Mouse (Mus musculus): ENCODE results near the gene Rassf6. TPM values are rescaled to one million over a fixed set of nuclear protein-coding genes. Genes with fewer than 3 reads are reported as not detected.

Gene Rassf6
- polyA plus RNA-seq, 1 experiment from 2014 or later = 0.51 TPM

GRCm38 (mm10) chr5:90571216-90571615 lies 69.2 kb downstream of the Rassf6 start:
- H3K36me3 ChIP-seq (ENCODE audit: control insufficient read depth, insufficient read depth, low read length) = no peaks in the 10 kb centered on the region
- ATAC-seq (replicated peaks; ENCODE audit: low FRiP score) = no peak

DNA sequence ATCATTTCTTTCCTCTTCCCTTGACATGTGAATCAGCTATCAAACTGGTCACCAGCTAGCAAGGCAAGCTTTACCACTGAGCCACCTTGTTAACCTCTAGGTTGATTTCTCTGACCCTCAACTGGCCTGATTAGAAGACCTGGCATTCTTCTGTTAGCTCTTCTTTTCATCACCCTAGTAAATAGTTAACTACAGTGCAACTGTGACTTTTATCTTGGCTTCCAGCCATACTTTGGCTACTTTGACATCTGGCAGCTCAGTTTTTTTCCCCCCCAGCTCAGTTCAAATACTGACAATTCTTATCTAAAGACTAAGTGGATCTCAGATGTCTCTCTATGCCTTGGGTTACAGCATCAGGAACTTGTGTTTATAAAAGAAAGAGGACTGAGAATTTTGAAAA lies 72.1 kb downstream of the Rassf6 start:
- Histone ChIP-seq H3K36me3 (ENCODE audit: control insufficient read depth, insufficient read depth, low read length) (no peaks in the 10 kb centered on the region), H3K27me3 (ENCODE audit: control insufficient read depth, insufficient read depth, low read length) (no peaks in the 10 kb centered on the region), H3K9me3 (ENCODE audit: control insufficient read depth, low read length) (no peaks in the 10 kb centered on the region), H3K27ac (ENCODE audit: low read depth, low read length) (no peak overlapping the region), H3K4me1 (replicated peaks; ENCODE audit: control insufficient read depth, insufficient read depth, low read length) (no peaks in the 10 kb centered on the region), H3K4me2 (ENCODE audit: low read depth, low read length, severe bottlenecking) (no peak overlapping the region), H3K9ac (ENCODE audit: low read length) (no peak overlapping the region), H3K4me3 (ENCODE audit: low read depth, low read length) (no peak overlapping the region)
- DNase-seq (ENCODE audit: low spot score) (no peak), ATAC-seq (replicated peaks; ENCODE audit: low FRiP score) (no peak)

More at GRCm38 (mm10) chr5:90571216-90571615, 69.2 kb downstream of the Rassf6 start:
- DNase-seq (ENCODE audit: low spot score) = no peak
- no peak overlapping the region for H3K4me3 ChIP-seq (ENCODE audit: low read depth, low read length)
- H3K9me3 ChIP-seq (ENCODE audit: control insufficient read depth, low read length) = no peaks in the 10 kb centered on the region
- no peaks in the 10 kb centered on the region for H3K27me3 ChIP-seq (ENCODE audit: control insufficient read depth, insufficient read depth, low read length)
- 65% methylated on average over 3 of the region's 3 CpGs for WGBS
- H3K9ac ChIP-seq (ENCODE audit: low read length) = no peak overlapping the region
- H3K27ac ChIP-seq (ENCODE audit: low read depth, low read length) = no peak overlapping the region
- no peak overlapping the region for H3K4me2 ChIP-seq (ENCODE audit: low read depth, low read length, severe bottlenecking)
- no peaks in the 10 kb centered on the region for H3K4me1 ChIP-seq (replicated peaks; ENCODE audit: control insufficient read depth, insufficient read depth, low read length)

GRCm38 (mm10) chr5:90567788-90568187 lies 72.7 kb downstream of the Rassf6 start:
- Histone ChIP-seq H3K4me3 (ENCODE audit: low read depth, low read length) (no peak overlapping the region), H3K4me2 (ENCODE audit: low read depth, low read length, severe bottlenecking) (no peak overlapping the region), H3K4me1 (replicated peaks; ENCODE audit: control insufficient read depth, insufficient read depth, low read length) (no peaks in the 10 kb centered on the region), H3K9ac (ENCODE audit: low read length) (no peak overlapping the region), H3K36me3 (ENCODE audit: control insufficient read depth, insufficient read depth, low read length) (no peaks in the 10 kb centered on the region), H3K27ac (ENCODE audit: low read depth, low read length) (no peak overlapping the region), H3K27me3 (ENCODE audit: control insufficient read depth, insufficient read depth, low read length) (no peaks in the 10 kb centered on the region), H3K9me3 (ENCODE audit: control insufficient read depth, low read length) (no peaks in the 10 kb centered on the region)
- no peak for DNase-seq (ENCODE audit: low spot score)
- no peak for ATAC-seq (replicated peaks; ENCODE audit: low FRiP score)
- WGBS = 84% methylated on average over 5 of the region's 5 CpGs

DNA sequence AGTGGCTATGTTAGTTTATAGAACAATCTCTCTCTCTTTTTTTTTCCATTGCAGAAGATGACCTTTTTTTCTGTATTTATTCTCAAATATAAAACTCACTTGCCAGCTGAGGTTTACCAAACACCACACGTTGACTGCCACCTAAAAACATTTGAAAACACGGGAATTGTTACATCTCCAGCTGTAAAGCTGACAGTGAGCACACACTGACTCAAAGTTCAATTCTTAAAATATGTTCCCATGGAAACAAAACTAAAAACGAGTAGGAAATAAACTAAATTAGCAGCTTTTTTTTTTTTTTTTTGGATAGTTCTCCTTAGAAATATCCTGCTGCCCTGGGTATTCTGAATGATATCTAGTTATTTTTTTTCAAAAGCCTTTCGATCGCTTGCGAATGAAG lies 75.3 kb downstream of the Rassf6 start:
- no peaks in the 10 kb centered on the region for H3K36me3 ChIP-seq (ENCODE audit: control insufficient read depth, insufficient read depth, low read length)
- 87% methylated on average over 6 of the region's 6 CpGs for WGBS

DNA sequence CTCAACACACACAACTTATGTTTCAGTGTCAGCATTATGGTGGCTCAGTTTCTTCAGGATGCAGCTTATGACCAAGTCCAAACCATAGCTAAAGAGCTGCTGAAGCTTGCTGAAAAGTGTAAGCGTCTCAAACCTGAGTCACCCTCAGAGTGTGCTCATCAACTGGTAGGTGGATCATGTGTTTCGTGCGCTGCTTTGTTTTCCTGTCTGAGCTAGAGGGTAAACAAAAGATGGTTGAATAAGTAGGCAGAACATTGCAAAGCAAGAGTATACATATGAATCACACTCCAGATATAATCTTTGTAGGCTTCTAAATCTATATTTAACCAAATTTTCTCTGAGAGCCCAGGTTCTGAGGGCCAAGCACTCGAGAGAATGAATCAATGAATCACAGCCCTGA lies 76.3 kb downstream of the Rassf6 start:
- no peak for ATAC-seq (replicated peaks; ENCODE audit: low FRiP score)
- Histone ChIP-seq H3K9me3 (ENCODE audit: control insufficient read depth, low read length) (no peaks in the 10 kb centered on the region), H3K9ac (ENCODE audit: low read length) (no peak overlapping the region), H3K4me3 (ENCODE audit: low read depth, low read length) (no peak overlapping the region), H3K36me3 (ENCODE audit: control insufficient read depth, insufficient read depth, low read length) (no peaks in the 10 kb centered on the region), H3K27me3 (ENCODE audit: control insufficient read depth, insufficient read depth, low read length) (no peaks in the 10 kb centered on the region), H3K4me2 (ENCODE audit: low read depth, low read length, severe bottlenecking) (no peak overlapping the region), H3K27ac (ENCODE audit: low read depth, low read length) (no peak overlapping the region), H3K4me1 (replicated peaks; ENCODE audit: control insufficient read depth, insufficient read depth, low read length) (no peaks in the 10 kb centered on the region)
- WGBS = 87% methylated on average over 4 of the region's 4 CpGs
- no peak for DNase-seq (ENCODE audit: low spot score)

More for the DNA sequence above, 75.3 kb downstream of the Rassf6 start:
- H3K4me1 ChIP-seq (replicated peaks; ENCODE audit: control insufficient read depth, insufficient read depth, low read length) = no peaks in the 10 kb centered on the region
- H3K9ac ChIP-seq (ENCODE audit: low read length) = no peak overlapping the region
- DNase-seq (ENCODE audit: low spot score) (no peak), ATAC-seq (replicated peaks; ENCODE audit: low FRiP score) (no peak)
- H3K27ac ChIP-seq (ENCODE audit: low read depth, low read length) = no peak overlapping the region
- H3K4me2 ChIP-seq (ENCODE audit: low read depth, low read length, severe bottlenecking) = no peak overlapping the region
- no peak overlapping the region for H3K4me3 ChIP-seq (ENCODE audit: low read depth, low read length)
- no peaks in the 10 kb centered on the region for H3K9me3 ChIP-seq (ENCODE audit: control insufficient read depth, low read length)
- no peaks in the 10 kb centered on the region for H3K27me3 ChIP-seq (ENCODE audit: control insufficient read depth, insufficient read depth, low read length)

DNA sequence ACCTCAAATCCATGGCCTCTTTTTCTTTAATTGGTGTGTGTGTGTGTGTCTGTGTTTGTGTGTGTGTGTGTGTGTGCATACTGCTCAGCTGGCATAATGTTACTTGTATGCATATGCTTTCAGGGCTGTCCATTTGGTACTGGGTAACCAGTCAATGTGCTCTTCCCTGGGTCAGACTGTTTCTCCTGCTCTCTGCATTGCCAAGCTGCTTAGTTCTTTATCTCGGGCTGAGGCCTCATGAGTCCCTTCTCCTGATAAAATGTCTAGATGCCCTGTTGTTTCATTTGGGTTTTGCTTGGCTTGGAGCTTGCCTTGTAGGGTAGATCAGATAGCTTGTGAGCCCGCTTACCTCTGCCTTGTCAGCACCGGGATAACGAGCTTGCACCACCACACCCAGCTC lies 77.6 kb downstream of the Rassf6 start:
- DNase-seq (ENCODE audit: low spot score) (no peak), ATAC-seq (replicated peaks; ENCODE audit: low FRiP score) (no peak)
- no peaks in the 10 kb centered on the region for H3K9me3 ChIP-seq (ENCODE audit: control insufficient read depth, low read length)
- no peaks in the 10 kb centered on the region for H3K36me3 ChIP-seq (ENCODE audit: control insufficient read depth, insufficient read depth, low read length)
- H3K4me3 ChIP-seq (ENCODE audit: low read depth, low read length) = no peak overlapping the region
- no peak overlapping the region for H3K27ac ChIP-seq (ENCODE audit: low read depth, low read length)
- no peaks in the 10 kb centered on the region for H3K4me1 ChIP-seq (replicated peaks; ENCODE audit: control insufficient read depth, insufficient read depth, low read length)
- 91% methylated on average over 4 of the region's 4 CpGs for WGBS
- H3K27me3 ChIP-seq (ENCODE audit: control insufficient read depth, insufficient read depth, low read length) = no peaks in the 10 kb centered on the region
- H3K4me2 ChIP-seq (ENCODE audit: low read depth, low read length, severe bottlenecking) = no peak overlapping the region
- H3K9ac ChIP-seq (ENCODE audit: low read length) = no peak overlapping the region

- WGBS = 91% methylated on average over 11 of the region's 11 CpGs
- H3K4me1 ChIP-seq (replicated peaks; ENCODE audit: control insufficient read depth, insufficient read depth, low read length) = no peaks in the 10 kb centered on the region
- no peak overlapping the region for H3K4me3 ChIP-seq (ENCODE audit: low read depth, low read length)
- H3K9me3 ChIP-seq (ENCODE audit: control insufficient read depth, low read length) = no peaks in the 10 kb centered on the region
- no peaks in the 10 kb centered on the region for H3K36me3 ChIP-seq (ENCODE audit: control insufficient read depth, insufficient read depth, low read length)
- DNase-seq (ENCODE audit: low spot score) (no peak), ATAC-seq (replicated peaks; ENCODE audit: low FRiP score) (no peak)
- no peak overlapping the region for H3K9ac ChIP-seq (ENCODE audit: low read length)
- H3K27me3 ChIP-seq (ENCODE audit: control insufficient read depth, insufficient read depth, low read length) = no peaks in the 10 kb centered on the region
- H3K27ac ChIP-seq (ENCODE audit: low read depth, low read length) = no peak overlapping the region
- H3K4me2 ChIP-seq (ENCODE audit: low read depth, low read length, severe bottlenecking) = no peak overlapping the region
Measured at GRCm38 (mm10) chr5:90561721-90562275, 78.7 kb downstream of the Rassf6 start.

- Histone ChIP-seq H3K9ac (ENCODE audit: low read length) (no peak within 1 kb of the TSS), H3K36me3 (ENCODE audit: control insufficient read depth, insufficient read depth, low read length) (no peaks in the 10 kb centered on the region), H3K4me1 (replicated peaks; ENCODE audit: control insufficient read depth, insufficient read depth, low read length) (no peaks in the 10 kb centered on the region), H3K27me3 (ENCODE audit: control insufficient read depth, insufficient read depth, low read length) (no peaks in the 10 kb centered on the region), H3K4me2 (ENCODE audit: low read depth, low read length, severe bottlenecking) (no peak within 1 kb of the TSS), H3K4me3 (ENCODE audit: low read depth, low read length) (no peak within 1 kb of the TSS), H3K27ac (ENCODE audit: low read depth, low read length) (no peak within 1 kb of the TSS), H3K9me3 (ENCODE audit: control insufficient read depth, low read length) (no peaks in the 10 kb centered on the region)
- DNase-seq (ENCODE audit: low spot score) = no peak
- no peak for ATAC-seq (replicated peaks; ENCODE audit: low FRiP score)
- 90% methylated on average over 6 of the region's 6 CpGs for WGBS
Measured at GRCm38 (mm10) chr5:90560743-90561142, 79.7 kb downstream of the Rassf6 start, which contains the start of gene 5830473C10Rik. Gene 5830473C10Rik (plus strand): TSS chr5:90561107.

- no peak for DNase-seq (ENCODE audit: low spot score)
- Histone ChIP-seq H3K27ac (ENCODE audit: low read depth, low read length) (no peak overlapping the region), H3K4me3 (ENCODE audit: low read depth, low read length) (no peak overlapping the region), H3K9ac (ENCODE audit: low read length) (no peak overlapping the region), H3K4me2 (ENCODE audit: low read depth, low read length, severe bottlenecking) (no peak overlapping the region), H3K9me3 (ENCODE audit: control insufficient read depth, low read length) (no peaks in the 10 kb centered on the region), H3K36me3 (ENCODE audit: control insufficient read depth, insufficient read depth, low read length) (no peaks in the 10 kb centered on the region), H3K27me3 (ENCODE audit: control insufficient read depth, insufficient read depth, low read length) (no peaks in the 10 kb centered on the region), H3K4me1 (replicated peaks; ENCODE audit: control insufficient read depth, insufficient read depth, low read length) (no peaks in the 10 kb centered on the region)
- 79% methylated on average over 3 of the region's 3 CpGs for WGBS
- no peak for ATAC-seq (replicated peaks; ENCODE audit: low FRiP score)
Measured at GRCm38 (mm10) chr5:90556052-90556451, 84.4 kb downstream of the Rassf6 start.

All from forebrain, embryonic 11.5 days (tissue).